Mouse (Mus musculus) brain, embryonic 14.5 days (tissue): ENCODE measurements around the gene Cmpk2.

ENCODE experiments used
- CTCF ChIP-seq: fragments of 200-500 bp; IDR thresholded peaks from 2 replicates; pipeline ENCODE4 v1.5.1; 2012; ENCODE audit warnings: inconsistent platforms, mild to moderate bottlenecking, moderate library complexity, borderline replicate concordance; ENCODE audit not compliant: insufficient read depth, insufficient read length; ENCODE audit errors: extremely low read depth
- POLR2A ChIP-seq: fragments of 200-500 bp; IDR thresholded peaks from 2 replicates; pipeline ENCODE4 v1.6.1; 2012; ENCODE audit warnings: mild to moderate bottlenecking, inconsistent platforms, borderline replicate concordance; ENCODE audit not compliant: poor library complexity, insufficient read depth, insufficient read length, severe bottlenecking; ENCODE audit errors: extremely low read depth

DNA sequence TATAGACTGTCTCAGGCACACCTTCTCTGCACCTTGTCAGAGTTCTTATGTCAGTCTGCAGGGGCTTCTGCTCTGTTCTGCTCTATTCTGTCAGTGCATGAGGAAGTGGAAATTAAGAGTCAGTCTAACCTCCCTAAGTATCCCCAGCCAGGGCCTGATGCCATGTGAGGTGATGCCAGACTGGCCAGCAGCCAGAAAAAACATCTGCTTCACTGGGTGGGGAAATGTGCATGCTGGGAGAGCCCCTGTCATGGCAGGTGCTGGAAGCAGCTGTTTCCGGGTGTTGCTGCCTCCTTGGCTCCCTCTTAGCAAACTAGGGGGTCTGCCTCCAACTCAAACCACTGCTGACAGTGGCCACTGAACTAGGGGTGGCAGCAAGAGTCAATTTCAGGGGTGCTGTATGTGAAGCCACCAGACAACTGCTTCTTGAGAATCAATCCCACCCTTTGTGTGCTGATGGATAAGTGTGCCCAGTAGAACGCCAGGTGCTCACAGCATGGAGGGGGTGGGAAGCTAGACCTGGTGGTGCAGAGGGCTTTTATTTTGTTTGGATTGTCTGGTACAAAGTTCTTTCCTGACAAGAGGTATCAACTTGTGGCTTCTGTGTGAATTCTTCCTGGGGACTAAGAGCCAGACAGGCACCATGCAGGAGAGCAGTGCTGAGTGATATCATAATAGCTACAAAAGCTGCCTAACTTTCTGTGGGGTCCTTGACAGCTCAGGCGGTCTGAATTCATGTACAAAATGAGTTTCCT lies 56.1 kb downstream of the Cmpk2 start:
- TF ChIP-seq CTCF: no peak
- no peak for TF ChIP-seq POLR2A
